Mouse (Mus musculus): ENCODE data around the gene Sycp2l. TPM values are rescaled to one million over a fixed set of nuclear protein-coding genes. Genes with fewer than 3 reads are reported as not detected.

Gene Sycp2l
- total RNA-seq (2023; ENCODE audit: inconsistent age): not detected in 4 replicates

DNA sequence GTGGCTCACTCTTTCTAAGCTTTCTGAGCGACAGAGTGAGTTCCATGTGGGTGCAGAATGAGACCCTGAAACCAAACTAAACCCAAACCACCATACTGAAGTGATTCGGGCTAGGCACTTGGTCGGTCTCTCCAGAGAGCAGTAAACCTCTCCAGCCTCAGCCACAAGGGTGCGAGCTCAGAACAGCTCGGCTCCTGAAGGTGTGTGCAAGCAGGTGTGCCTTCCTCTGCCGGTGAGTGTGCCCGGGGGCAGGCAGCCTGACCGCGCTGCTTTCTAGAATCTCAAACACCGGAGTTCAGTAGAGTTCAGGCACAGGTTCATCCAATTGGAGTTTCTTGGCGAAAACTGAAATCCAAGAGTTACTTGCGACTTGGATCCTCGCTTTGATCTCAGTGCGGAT is at the start of gene Sycp2l:
Gene Sycp2l, plus strand, starts transcription at position 368 of the 400 bp plus-strand sequence.

GRCm38 (mm10) chr13:41079421-41079780 is 34.7 kb upstream of the Sycp2l start, which contains the start of gene Mak:
TSS of gene Mak (minus strand) at chr13:41079706.

GRCm38 (mm10) chr13:41110935-41111334 is 3.2 kb upstream of the Sycp2l start, which contains the start of gene Gcm2:
TSS of gene Gcm2 (minus strand) at chr13:41111035.

GRCm38 (mm10) chr13:41220304-41220834 is 106.3 kb downstream of the Sycp2l start, which contains the start of gene Elovl2:
TSS of gene Elovl2 (minus strand) at chr13:41220405.

Other genes with a start within 250 kb of the Sycp2l start
- 61.9 to 68.0 TPM (median 67.0 TPM) in 4 replicates for gene Pak1ip1, start 113.3 kb upstream of the Sycp2l start, total RNA-seq (2023; ENCODE audit: inconsistent age)
- 35.1 to 38.8 TPM (median 37.3 TPM) in 4 replicates for gene Tmem14c, start 98.0 kb upstream of the Sycp2l start, total RNA-seq (2023; ENCODE audit: inconsistent age)
- gene Mak, start 34.6 kb upstream of the Sycp2l start, total RNA-seq (2023; ENCODE audit: inconsistent age): not detected in 4 replicates
- 0.18 to 0.36 TPM in 2 of 4 replicates, not detected in the others for gene Gcm2, start 3.3 kb upstream of the Sycp2l start, total RNA-seq (2023; ENCODE audit: inconsistent age)
- not detected in 4 replicates for gene Elovl2, start 106.1 kb downstream of the Sycp2l start, total RNA-seq (2023; ENCODE audit: inconsistent age)
- 3.8 to 4.9 TPM (median 4.6 TPM) in 4 replicates for gene Smim13, start 135.5 kb downstream of the Sycp2l start, total RNA-seq (2023; ENCODE audit: inconsistent age)
- gene Gm17364, start 159.7 kb downstream of the Sycp2l start, total RNA-seq (2023; ENCODE audit: inconsistent age): not detected in 4 replicates